Mouse (Mus musculus) left cerebral cortex, postnatal 4 days (tissue): ENCODE measurements around the gene Paqr5. TPM values are rescaled to one million over a fixed set of nuclear protein-coding genes. Genes with fewer than 3 reads are reported as not detected.

ENCODE experiments used
- DNase-seq: peaks from one replicate; pipeline ENCODE4 v3.0.0-alpha.2; 2022
- intact Hi-C: fragments of 180-260 bp; cut with DNase I; formaldehyde crosslinking; loops from one replicate; pipeline ENCODE4 v1.15.1; 2025
- total RNA-seq, 2 experiments: library from RNA; stranded (reverse); gene quantifications; 2 replicates each; pipeline ENCODE4 v1.2.3; 2021

The Paqr5 gene
- total RNA-seq, 2 experiments from 2014 or later: 0.22 to 0.32 TPM

DNA sequence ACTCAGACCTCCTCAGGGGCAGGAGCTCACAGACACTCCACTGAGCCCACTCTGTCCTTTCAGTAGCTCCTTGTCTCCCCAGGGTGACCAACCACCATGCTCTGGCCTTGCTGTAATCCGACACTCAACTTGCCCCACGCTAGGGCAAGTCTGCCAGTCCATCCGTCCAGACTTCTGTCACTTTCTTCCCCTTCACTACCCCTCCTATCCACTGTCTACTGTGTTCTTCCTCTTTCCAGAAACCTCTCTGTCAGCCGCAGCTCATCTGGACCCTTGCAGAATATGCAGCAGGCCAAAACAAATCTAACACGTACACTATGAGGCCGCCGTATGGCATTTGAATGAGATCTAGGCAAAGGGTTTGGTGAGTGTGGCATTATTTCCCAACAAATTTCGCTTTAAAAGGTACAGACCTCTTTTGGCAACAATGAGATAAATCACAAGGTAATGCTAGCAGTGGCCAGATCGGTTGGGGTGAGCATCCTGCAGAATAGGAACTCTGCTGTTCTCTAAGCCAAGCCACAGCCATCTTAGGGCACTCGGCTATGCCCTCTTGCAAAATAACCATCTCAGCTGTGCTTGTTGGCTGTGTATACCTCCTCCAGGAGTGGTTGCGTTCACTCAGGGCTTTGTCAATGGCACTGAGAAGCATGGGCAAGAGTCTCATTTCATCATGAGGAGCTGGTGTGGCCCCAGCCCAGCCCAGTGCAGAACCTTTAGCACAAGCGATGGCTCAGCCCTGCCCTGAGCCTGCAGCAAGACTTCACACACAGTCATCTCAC, 13.1 kb downstream of the Paqr5 start:
- DNase-seq: no peak
- intact Hi-C loops: no loop called here

DNA sequence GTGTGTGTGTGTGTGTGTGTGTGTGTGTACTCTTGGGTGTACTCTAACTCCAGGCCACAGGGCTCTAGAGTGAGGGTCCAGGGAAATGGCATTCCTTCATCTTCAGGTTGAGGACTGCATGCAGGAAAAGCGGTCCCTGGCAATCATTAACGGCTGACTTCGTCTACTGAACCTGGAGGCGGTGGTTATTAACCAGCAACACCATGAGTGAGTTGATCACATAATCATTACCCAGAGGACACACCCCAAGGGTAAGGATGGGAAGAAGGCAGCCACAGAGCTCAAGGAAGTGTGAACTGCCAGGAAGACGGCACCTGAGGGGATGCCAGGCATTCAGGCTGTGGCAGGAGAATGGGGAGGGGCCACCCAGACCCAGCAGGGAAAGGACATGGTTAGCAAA, 18.3 kb downstream of the Paqr5 start:
- DNase-seq: no peak
- intact Hi-C loops: no loop called here

DNA sequence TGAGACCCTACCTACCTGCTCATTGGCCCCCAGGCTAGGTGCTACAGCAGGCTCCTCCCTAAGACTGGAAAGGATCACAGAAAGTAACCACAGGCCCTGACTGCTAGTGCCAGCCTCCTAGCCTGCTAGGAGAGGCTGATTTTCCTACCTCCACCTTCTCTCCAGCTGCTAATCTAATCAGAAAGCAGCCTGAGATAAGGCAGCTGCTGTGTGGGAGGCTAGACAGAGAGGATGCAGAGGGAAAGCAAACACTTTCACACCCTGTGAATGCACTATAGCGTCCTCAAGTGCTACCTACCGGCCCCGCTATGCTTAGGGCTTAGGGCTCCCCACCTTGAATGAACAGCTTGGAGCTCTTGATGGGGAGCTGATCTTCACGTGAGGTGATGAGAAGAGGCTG, 19.6 kb downstream of the Paqr5 start:
- intact Hi-C loops: no loop called here
- no peak for DNase-seq

GRCm38 (mm10) chr9:62003611-62004010, 23.0 kb downstream of the Paqr5 start:
- peak; percentile 36 for DNase-seq
- intact Hi-C loops: no loop called here

- intact Hi-C loops: no loop called here
- no peak for DNase-seq
These were observed 26.8 kb downstream of the Paqr5 start for GRCm38 (mm10) chr9:61999653-62000420.

DNA sequence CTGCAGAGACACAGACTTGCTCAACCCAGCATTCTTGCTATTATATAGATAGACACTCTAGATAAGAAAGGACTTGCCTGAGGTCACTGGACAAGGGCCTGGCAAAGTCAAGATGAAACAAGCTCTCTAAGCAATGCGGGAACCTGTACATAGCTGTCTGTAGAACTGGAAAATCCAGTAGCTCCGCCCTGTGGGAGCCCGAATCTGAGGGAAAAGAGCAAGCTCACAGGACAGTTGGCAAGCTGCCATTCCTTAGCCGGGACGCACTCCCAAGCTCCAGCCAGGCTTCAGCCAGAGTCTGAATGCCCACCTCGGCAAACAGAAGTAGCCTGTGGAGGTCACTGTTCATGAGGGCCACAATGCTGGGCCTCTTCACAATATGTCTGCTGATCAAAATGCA, 28.8 kb downstream of the Paqr5 start:
- intact Hi-C loops: no loop called here
- DNase-seq: peak; percentile 54

- intact Hi-C loops: no loop called here
- DNase-seq: no peak
These were observed 35.5 kb downstream of the Paqr5 start for GRCm38 (mm10) chr9:61991158-61991557.

GRCm38 (mm10) chr9:61990738-61991137, 35.9 kb downstream of the Paqr5 start:
- DNase-seq: no peak
- intact Hi-C loops: no loop called here

- DNase-seq: no peak
- intact Hi-C loops: no loop called here
These were observed 40.6 kb downstream of the Paqr5 start for GRCm38 (mm10) chr9:61986055-61986454.

DNA sequence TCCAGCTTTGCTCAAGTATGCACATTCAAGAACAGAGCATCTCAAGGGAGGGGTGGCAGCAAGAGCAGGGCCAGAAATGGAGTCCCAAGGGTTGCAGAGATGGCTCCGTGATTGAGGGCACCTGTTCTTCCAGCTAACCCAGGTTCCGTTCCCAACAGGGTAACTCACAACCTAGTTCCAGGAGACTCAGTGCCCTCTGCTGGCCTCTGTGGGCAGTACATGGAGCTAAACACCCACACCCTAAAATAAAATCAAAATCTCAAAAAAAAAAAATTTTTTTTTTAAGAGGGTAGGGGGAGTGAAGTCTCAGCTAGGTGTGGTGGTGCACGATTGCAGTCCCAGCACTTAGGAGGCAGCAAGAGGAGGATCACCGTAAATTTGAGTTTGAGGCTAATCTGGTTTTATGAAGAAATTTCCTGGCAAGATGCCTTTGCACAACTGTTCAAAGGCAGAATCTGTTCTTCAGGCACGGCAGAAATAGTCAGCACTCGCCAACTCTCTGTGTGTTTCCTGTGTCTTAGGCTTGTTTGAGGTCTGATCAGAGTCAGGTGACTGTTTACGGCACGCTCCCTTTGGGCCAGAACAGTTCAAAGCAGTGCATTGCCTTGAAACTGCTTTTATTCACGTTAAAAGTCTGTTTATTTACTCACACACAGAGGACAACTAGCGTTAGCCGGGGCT, 41.3 kb downstream of the Paqr5 start:
- intact Hi-C loops: no loop called here
- DNase-seq: peak; percentile 54

- DNase-seq: no peak
- intact Hi-C loops: no loop called here
These were observed 43.6 kb downstream of the Paqr5 start for GRCm38 (mm10) chr9:61982940-61983620.

DNA sequence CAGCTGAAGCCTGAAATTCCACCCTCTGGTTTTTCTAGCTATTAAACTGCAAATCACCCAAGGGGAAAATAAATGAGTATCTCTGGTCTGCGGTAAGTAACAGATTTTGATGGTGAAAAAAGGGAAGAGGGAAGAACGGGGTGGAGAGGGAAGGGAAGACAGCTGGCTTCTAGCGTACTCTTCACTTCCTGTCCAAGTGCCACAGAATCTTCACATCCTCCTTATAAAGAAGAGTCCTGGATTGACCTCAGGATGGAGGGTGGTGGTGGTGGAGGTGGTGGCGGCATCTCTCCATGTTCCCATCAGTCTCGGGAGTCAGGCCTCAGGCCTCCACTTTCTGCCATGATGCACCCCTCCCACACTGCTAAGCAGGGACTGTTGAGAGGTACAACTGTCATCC, 44.8 kb downstream of the Paqr5 start:
- intact Hi-C loops: no loop called here
- DNase-seq: no peak

GRCm38 (mm10) chr9:61979983-61980382, 46.7 kb downstream of the Paqr5 start:
- intact Hi-C loops: no loop called here
- DNase-seq: no peak

- no peak for DNase-seq
- intact Hi-C loops: no loop called here
These were observed 49.3 kb downstream of the Paqr5 start for GRCm38 (mm10) chr9:61977258-61977945.

DNA sequence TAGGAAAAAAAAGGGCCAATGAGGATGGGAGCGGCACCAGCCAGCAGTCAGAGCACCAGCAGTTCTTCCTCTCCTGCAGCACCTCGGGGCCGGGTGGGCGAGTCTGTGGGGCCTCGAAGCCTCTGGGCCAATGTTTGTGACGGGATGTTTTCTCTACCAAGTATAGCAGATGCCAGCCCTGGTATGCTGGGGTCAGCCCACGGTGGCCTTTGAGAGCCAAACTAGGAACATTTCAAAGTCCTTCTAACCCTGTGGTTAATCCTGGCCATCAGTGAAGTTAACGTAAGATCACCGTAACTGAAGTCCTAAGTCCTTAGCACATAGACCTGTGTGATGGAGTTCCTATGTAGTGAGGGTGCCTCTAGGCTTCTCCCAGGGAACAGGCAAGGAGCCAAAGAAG, 54.6 kb downstream of the Paqr5 start:
- no peak for DNase-seq
- intact Hi-C loops: no loop called here

DNA sequence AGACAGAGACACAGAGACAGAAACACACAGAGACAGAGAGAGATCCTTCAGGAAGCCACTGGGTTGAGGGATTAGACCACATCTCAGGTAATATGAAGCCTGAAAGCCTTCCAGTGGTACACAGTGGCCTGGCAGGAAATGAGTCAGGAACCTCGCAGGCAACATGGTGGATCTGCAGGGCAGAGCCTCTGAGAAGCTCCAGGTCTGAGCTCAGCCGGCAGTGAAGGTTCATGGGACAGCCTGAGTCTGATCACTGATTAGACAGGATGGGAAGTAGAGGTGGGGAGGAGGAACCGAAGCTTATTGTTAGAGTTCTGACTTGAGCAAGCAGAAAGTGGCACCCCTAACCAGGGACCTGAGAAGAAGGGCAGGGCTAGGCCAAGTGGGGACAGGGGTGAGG, 55.6 kb downstream of the Paqr5 start:
- intact Hi-C loops: no loop called here
- DNase-seq: no peak

GRCm38 (mm10) chr9:61967357-61967756, 59.3 kb downstream of the Paqr5 start:
- DNase-seq: peak; percentile 66
- intact Hi-C loops: loop anchor here (5.0 kb wide), 1 partner anchor 275 kb away; no protein-coding TSS in a partner anchor

GRCm38 (mm10) chr9:61965987-61966386, 60.7 kb downstream of the Paqr5 start:
- intact Hi-C loops: loop anchor here (5.0 kb wide), 1 partner anchor 276 kb away; no protein-coding TSS in a partner anchor
- DNase-seq: no peak

DNA sequence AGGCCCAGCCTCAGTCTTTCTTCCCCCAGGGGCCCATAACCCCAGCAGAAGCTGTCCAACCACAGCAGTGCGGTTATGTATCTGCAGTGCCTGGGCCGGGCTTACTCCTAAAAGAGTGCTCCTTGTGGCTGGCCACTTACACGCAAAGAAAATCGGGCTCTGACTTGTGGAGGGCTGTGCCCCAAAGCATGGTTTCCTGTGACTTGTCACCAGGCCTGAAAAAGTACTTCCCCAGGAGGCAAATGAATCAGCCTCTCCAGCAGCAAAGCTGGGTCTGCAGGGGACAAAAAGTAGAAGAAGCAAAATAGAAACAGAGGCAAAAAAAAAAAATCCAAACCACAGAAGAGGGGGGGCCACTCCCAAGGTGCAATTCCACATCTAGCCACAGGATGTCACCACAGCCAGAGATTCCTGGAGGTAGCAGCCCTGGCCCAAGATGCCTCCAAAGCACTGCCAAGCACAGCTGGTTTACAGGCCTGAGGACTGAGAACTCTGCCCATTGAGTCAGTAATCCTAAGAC, 61.2 kb downstream of the Paqr5 start:
- intact Hi-C loops: loop anchor here (5.0 kb wide), 1 partner anchor 277 kb away; no protein-coding TSS in a partner anchor
- DNase-seq: peak; percentile 79

GRCm38 (mm10) chr9:61963356-61963755, 63.3 kb downstream of the Paqr5 start:
- DNase-seq: no peak
- intact Hi-C loops: no loop called here
